Mouse (Mus musculus) lung, postnatal 14 days (tissue): ENCODE data around the gene Cpa5.

Source experiments
- DNase-seq: peaks from one replicate; pipeline ENCODE4 v3.0.0; 2021

Gene Cpa5

GRCm38 (mm10) chr6:30649651-30650296, 39.0 kb downstream of the Cpa5 start:
- DNase-seq: no peak

DNA sequence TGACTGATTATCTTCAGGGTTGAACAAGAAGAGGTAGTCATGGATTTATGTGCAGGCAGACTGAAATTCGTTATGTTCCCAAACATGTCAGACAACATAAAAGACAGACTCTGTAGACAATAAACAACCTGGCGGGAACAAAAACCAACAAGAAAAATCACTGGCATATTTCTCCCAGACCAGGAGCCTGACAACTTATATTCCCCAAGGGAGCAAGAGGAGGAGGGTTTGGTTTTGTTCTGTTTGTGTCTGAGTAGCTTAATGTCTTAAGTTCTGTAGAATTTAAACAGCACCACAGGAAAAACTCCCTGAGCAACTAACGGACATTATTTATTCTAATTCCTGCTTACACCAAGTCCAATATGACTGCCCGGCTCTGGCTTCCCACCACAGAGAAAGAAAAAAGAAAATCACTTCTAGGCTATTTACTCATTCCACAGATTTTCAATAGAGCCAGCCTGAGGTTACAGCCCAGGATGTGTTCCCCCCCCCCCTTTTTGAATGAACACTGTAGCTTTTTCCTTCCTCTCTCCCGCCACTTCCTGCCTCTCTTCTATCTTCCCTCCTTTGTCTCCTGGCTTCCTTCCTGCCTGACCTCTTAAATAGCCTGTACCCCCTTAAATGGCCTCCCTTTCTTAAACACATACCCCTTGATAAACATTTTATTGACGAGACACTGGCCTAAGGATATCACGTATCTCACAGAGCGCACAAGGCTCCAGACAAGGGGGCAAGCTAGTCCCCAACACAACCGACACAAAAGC, 41.8 kb downstream of the Cpa5 start:
- no peak for DNase-seq

DNA sequence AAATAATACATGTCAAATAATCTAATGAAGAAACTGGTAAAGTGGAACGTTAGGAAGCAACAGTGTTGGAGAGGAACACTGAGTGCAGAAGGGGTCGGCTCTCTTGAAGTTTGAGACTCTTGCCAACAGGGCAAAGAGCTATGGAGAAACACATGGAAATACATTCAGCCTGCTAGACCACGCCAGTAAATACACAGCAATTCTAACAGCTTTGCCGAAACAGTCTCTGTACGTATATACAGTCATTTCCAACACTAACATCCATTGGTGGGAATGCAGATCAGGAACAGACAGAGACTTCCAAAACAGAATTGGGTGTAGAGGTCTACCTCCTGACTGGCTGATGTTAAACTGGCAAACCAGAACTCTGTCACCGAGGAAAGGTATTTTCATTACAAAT, 42.7 kb downstream of the Cpa5 start:
- no peak for DNase-seq

GRCm38 (mm10) chr6:30654402-30654859, 43.6 kb downstream of the Cpa5 start:
- no peak for DNase-seq

DNA sequence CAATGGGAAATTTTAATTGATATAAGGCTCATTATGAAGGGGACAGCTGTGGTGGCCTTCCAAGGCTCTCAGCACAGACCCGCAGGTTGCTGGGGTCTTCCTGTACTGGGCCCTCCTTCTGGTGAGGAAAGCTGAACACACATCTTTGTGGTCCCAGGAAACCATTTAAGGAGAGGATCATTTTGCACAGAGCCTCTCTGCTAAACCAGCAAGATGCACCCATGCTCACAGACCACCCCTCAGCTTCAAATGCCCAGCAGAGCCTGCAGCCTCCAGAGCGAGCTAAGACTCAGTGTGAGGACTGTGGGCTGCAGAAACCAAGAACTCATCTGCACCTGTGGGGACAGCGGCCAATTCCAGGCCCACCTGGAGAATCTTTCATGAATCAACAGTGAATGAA, 44.1 kb downstream of the Cpa5 start:
- DNase-seq: no peak

DNA sequence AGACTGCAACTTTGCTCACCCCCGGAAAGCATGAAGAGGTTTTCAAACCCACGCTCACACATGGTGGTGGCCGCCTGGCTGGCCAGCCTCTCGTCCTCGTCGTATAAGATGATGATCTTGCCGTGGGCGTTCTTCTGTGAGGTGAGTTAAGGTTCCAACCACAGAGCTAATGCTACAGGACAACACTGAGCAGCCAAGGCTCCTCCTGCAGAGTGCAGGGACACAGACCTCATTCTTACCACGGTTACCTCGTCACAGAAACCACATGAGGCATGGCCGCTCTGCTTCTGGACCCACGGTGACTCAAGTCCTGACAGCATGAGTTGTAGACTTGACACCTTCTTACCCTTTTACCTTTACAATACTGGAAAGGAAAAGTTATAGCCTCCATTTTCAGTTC, 46.5 kb downstream of the Cpa5 start:
- DNase-seq: no peak

GRCm38 (mm10) chr6:30658619-30659018, 47.8 kb downstream of the Cpa5 start:
- no peak for DNase-seq

DNA sequence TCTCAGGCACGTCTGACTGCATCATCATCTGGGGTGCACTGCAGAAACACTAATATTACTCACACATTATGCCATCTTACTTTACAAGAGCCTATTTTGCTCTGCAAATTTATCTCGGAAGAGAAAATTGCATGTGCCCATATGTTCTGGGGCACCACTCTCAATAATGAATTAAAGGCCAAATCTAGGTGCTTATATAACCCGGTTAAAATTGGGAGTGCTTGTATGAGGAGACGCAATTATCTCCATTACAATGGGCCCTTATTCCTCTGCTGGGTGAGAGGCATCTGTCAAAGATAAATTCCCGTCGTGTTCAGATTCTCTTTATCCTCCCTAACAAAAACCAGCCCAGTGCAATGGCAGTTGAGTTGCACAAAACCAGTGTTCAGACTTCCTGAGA, 54.0 kb downstream of the Cpa5 start:
- DNase-seq: no peak

- DNase-seq: no peak
Observed at GRCm38 (mm10) chr6:30665296-30665695, 54.5 kb downstream of the Cpa5 start.

GRCm38 (mm10) chr6:30666043-30666442, 55.2 kb downstream of the Cpa5 start:
- DNase-seq: no peak

DNA sequence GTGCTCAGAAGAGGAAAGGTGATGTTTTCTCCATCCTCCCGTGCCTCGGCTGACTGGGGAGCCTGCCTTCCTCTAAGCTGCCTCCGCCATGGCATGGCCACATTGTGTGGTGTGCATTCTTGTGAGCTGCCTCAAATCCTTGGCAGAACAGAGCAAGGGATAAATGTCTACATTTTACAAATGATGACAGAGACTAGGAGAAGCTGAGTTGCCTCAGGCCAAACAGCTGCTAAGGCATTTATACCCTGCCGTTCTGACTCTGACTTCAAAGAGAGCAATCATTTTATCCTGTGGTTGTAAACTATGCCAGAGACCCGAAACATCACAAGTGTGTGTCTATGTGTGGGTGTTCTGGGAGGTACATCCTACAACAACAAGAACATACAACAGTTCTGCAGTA, 56.8 kb downstream of the Cpa5 start:
- no peak for DNase-seq

DNA sequence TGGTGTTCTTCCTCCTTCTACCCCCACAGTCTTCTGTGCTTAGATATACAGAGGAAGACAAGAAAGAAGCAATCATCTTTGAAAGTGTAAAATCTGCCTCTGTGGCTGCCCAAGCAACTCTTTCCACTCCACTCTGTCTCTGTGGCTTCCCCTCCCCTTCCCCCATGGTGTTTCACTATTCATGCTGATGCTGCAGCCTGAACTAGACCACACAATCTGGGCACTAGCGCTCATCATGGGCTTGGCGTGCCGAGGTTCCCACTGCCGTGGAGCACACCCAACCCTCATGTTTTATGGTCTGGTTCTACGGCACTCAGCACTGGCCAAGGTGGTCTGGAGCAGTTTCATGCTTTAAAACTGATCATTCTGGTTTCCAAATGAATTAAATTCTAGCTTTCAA, 60.9 kb downstream of the Cpa5 start:
- DNase-seq: no peak

- peak; percentile 46 for DNase-seq
Observed at GRCm38 (mm10) chr6:30673764-30674561, 63.2 kb downstream of the Cpa5 start.

- DNase-seq: no peak
Observed at GRCm38 (mm10) chr6:30674714-30675280, 64.0 kb downstream of the Cpa5 start.

- peak; percentile 22 for DNase-seq
Observed at GRCm38 (mm10) chr6:30675281-30675771, 64.5 kb downstream of the Cpa5 start.

DNA sequence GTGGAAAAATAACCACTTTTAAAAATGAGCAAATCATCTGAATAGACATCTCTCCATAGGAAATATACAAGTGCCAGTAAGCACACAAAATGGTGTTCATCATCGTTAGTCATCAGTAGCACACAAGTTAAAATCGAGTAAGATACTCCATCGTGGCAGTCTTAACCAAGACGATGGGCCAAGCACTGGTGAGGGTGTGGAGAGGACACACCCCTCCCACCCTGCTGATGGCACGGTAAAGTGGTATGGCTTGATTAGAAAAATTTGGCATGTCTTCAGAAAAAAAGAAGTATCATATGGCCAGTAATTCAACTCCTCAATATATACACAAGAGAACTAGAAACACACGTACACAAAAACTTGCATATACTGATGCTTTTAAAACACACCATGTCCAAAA, 65.7 kb downstream of the Cpa5 start:
- DNase-seq: no peak

DNA sequence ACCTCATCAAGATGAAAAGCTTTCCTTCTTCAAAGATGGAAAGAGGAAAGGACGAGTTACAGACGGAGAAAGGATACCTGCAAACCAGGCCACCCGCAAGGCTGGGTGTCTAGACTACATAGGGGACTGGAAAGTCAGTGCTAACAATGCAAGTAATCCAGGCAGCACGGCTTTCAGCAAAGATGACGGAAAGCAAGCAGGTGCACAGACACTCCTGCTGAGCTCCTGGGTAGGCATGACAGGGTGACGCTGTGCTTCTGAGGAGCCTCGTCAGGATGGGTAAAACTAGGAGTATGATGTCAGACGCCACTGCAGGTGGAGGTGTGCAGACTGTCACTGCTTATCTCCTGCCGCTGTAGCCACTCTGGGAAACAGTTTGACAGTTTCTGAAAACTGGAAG, 66.8 kb downstream of the Cpa5 start:
- no peak for DNase-seq

DNA sequence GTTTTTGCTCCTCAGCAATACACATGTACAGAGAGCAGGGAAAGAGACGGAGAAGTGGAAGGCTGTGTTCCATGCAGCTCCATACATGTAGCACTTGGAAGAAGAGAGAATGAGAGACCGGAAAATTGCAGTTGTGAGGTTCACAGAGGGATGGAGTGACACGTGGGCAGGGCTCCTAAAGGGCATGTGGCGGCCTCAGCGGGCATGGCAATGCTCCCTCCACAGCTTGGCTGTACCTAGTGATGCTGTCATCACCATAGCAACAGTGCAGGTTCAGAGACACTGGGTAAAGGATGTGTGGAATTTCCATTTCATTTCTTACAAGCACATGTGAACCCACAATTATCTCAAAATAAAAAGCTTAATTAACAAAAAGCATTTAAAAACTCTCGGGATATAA, 67.7 kb downstream of the Cpa5 start:
- no peak for DNase-seq

DNA sequence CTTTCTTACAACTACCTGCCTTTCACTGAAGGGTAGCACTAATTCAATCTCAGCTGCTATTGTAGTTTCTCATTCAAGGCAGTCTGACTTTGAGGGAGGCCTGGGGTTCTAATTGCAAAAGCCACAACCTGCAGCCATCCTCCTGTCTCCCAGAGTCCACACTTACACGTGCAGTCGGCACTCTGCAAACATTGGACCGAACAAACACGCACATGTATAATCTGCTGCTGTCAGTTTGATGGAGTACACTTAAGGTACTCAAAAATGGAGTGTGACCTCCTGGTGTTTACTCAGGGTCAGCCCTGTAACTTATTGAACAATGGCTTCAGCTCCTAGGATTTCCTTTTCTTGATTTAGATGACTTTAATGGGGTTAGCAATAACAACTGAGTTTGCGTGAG, 68.8 kb downstream of the Cpa5 start:
- DNase-seq: no peak

DNA sequence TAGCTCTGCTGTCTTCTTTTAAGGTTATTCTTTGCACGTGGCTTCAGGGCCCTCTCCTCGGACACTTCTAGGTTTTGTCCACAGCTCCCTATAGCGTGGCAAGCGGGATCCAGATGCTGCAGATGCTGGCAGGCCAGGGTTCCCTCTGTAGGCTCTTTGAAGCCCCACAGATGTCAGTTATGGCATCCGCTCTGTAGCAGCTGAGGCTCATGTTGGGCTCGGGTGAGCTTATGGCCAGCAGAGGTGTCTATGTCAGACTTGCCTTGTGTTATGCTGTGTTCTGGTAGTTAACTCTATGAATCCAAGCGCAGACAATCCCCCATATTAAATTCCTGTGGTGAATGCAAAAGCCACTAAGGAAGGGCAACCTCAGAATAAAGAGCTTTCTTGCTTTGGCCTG, 69.6 kb downstream of the Cpa5 start:
- no peak for DNase-seq
